In the genomic region with DNA sequence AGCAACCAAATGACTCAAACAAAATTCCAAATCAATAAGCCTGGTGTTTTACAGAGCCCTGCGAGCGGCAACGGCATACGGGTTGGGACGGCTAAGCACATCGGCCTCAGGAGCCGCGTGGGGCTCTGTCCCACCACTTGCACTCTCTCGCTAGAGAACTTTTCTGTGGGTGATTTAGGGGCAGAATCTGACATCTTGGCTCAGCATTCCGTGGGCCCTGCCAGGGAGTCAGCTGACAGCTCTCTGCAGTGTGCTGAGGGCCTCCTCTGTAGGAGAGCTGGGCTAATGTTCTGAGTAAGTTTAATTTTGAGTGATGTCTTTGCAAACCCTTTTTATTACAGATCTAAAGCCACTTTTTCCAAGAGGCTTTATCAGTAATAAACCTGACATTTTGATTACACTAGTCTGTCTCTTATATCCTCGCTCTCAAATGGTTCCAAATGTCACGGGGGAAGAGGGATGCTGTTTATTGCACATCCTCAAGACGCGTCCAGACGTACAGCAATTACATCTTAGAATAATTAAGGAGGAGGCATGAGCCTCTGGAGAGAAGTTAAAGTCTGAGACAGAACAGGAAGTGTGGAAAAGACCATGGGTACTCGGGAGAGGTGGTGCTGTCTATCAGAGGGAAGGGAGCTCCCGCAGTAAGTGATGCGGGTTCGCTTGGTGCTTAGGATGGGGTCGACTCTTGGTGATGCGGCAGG, we compare ENCODE assay signal across 11 mouse cellular contexts.
A peak's percentile ranks its signal among the peaks of the same experiment; 100 is the strongest.
DNase-seq lines count a peak whose midpoint lies in the region; ATAC-seq and TF ChIP-seq lines count a peak whose summit lies in the region.
"Had no signal": no experiment of that assay in that cellular context is flagged by ENCODE, and none has a peak within 500 bp of the region (broad histone marks: within the 10 kb centered on the region; RNA-seq: fewer than 3 reads in every experiment).

No protein-coding gene starts in this region.

- H3K27ac ChIP-seq in liver, adult 2 months (replicated peaks; ENCODE audit: insufficient read depth, low read depth, low read length): peak overlapping the region; percentile 25; the same call in 1 of the 2 replicates
- H3K27ac ChIP-seq in hindbrain, embryonic 15.5 days (replicated peaks): no peak overlapping the region
- 0 out of 2 replicates have a peak overlapping the region, but pooled peaks have one; percentile 19 for H3K27ac ChIP-seq in lung, embryonic 16.5 days (ENCODE audit: low read length)
- H3K27ac ChIP-seq: heart, adult 2 months; neural tube, embryonic 12.5 days had no signal

- no peaks in the 10 kb centered on the region for H3K36me3 ChIP-seq in liver, adult 2 months (ENCODE audit: control insufficient read depth, insufficient read depth, low read length)
- no peaks in the 10 kb centered on the region for H3K36me3 ChIP-seq in hindbrain, embryonic 15.5 days
- no peaks in the 10 kb centered on the region for H3K36me3 ChIP-seq in lung, embryonic 16.5 days (ENCODE audit: control insufficient read depth, insufficient read depth, low read length)
- H3K36me3 ChIP-seq: neural tube, embryonic 12.5 days had no signal

- peak; percentile 46; the same call in 1 of the 2 replicates for ATAC-seq in hindbrain, embryonic 15.5 days (ENCODE audit: low FRiP score, low read depth)
- ATAC-seq in lung, embryonic 16.5 days (ENCODE audit: low read depth): peak; percentile 77

- H3K27me3 ChIP-seq in liver, adult 2 months (ENCODE audit: control insufficient read depth, insufficient read depth, low read length): no peaks in the 10 kb centered on the region
- no peaks in the 10 kb centered on the region for H3K27me3 ChIP-seq in hindbrain, embryonic 15.5 days
- no peaks in the 10 kb centered on the region for H3K27me3 ChIP-seq in lung, embryonic 16.5 days (ENCODE audit: control insufficient read depth, insufficient read depth, low read depth, low read length)
- H3K27me3 ChIP-seq: neural tube, embryonic 12.5 days had no signal

- no peak overlapping the region for H3K4me3 ChIP-seq in liver, adult 2 months (ENCODE audit: insufficient read depth, low read depth, low read length)
- H3K4me3 ChIP-seq in hindbrain, embryonic 15.5 days: no peak overlapping the region
- H3K4me3 ChIP-seq in lung, embryonic 16.5 days (ENCODE audit: low read length): no peak overlapping the region
- H3K4me3 ChIP-seq: heart, adult 2 months; neural tube, embryonic 12.5 days had no signal

- H3K9me3 ChIP-seq in hindbrain, embryonic 15.5 days: no peaks in the 10 kb centered on the region
- H3K9me3 ChIP-seq in lung, embryonic 16.5 days (ENCODE audit: control insufficient read depth, low read length): peaks cover 5% of the 10 kb centered on the region; the same call in 1 of the 2 replicates
- H3K9me3 ChIP-seq: neural tube, embryonic 12.5 days had no signal

- DNase-seq in adrenal gland, postnatal 10 days: peak; percentile 64
- DNase-seq in adrenal gland, postnatal 4 days (ENCODE audit: low spot score in 2 of 2): no peak
- peak; percentile 31 for DNase-seq in liver, adult 2 months (ENCODE audit: extremely low read depth, low read depth, low spot score)
- DNase-seq in liver: no peak
- no peak for DNase-seq in frontal cortex, postnatal 14 days (ENCODE audit: low spot score in 2 of 2)
- no peak for DNase-seq in right cerebral cortex, postnatal 4 days
- DNase-seq: heart, adult 2 months; thymus, postnatal 36 days had no signal

- H3K4me1 ChIP-seq in liver, adult 2 months (ENCODE audit: control insufficient read depth, insufficient read depth, low read length): peaks cover 13% of the 10 kb centered on the region; the same call in 1 of the 2 replicates
- peaks cover 17% of the 10 kb centered on the region for H3K4me1 ChIP-seq in hindbrain, embryonic 15.5 days (replicated peaks)
- peaks cover 23% of the 10 kb centered on the region for H3K4me1 ChIP-seq in lung, embryonic 16.5 days (replicated peaks; ENCODE audit: control insufficient read depth, insufficient read depth, low read length)

- 87% methylated on average over 21 of the region's 21 CpGs for WGBS in liver, adult 2 months
- WGBS in hindbrain, embryonic 15.5 days: 58% methylated on average over 21 of the region's 21 CpGs
- WGBS in lung, embryonic 16.5 days: 57% methylated on average over 21 of the region's 21 CpGs

- no peak for TF ChIP-seq CTCF in liver, adult 2 months (IDR thresholded peaks at IDR 0.05; ENCODE audit: low read depth, low read length)

- H3K79me2 ChIP-seq in liver, adult 2 months (ENCODE audit: control insufficient read depth, insufficient read depth, low read length): no peaks in the 10 kb centered on the region

- TF ChIP-seq POLR2A in liver, adult 2 months (IDR thresholded peaks at IDR 0.05; ENCODE audit: extremely low read depth, insufficient read depth, low read length): no peak

- H3K9ac ChIP-seq in liver, adult 2 months (ENCODE audit: low read depth, low read length): no peak overlapping the region
- H3K9ac ChIP-seq in hindbrain, embryonic 15.5 days: no peak overlapping the region
- no peak overlapping the region for H3K9ac ChIP-seq in lung, embryonic 16.5 days (ENCODE audit: low read length)
- H3K9ac ChIP-seq: neural tube, embryonic 12.5 days had no signal

- no peak overlapping the region for H3K4me2 ChIP-seq in hindbrain, embryonic 15.5 days
- no peak overlapping the region for H3K4me2 ChIP-seq in lung, embryonic 16.5 days (ENCODE audit: low read depth, low read length)
- H3K4me2 ChIP-seq: neural tube, embryonic 12.5 days had no signal

Comparison
In these comparisons a context has a peak if more than half of its experiments do, and no peak if none do; other contexts are left out.
1. DNase-seq: peak in adrenal gland, postnatal 10 days (single experiment) and liver, adult 2 months (single experiment); none in adrenal gland, postnatal 4 days (0 of 2), liver (single experiment), frontal cortex, postnatal 14 days (0 of 2) and right cerebral cortex, postnatal 4 days (single experiment).